Mouse (Mus musculus) heart, embryonic 11.5 days (tissue): Measurements from ENCODE around the gene Sulf2. TPM values are rescaled to one million over a fixed set of nuclear protein-coding genes. Genes with fewer than 3 reads are reported as not detected.

Experiments used
- ATAC-seq: fragments of 200-750 bp; cut with Nextera tagmentation; replicated peaks from 2 replicates; pipeline ENCODE4 v1.8.0; 2017; ENCODE audit warnings: moderate library complexity; ENCODE audit not compliant: insufficient number of reproducible peaks, low FRiP score, low TSS enrichment
- H3K27ac ChIP-seq: fragments of 300-500 bp; sonication (generic); 2 replicates; pipeline ENCODE4 v1.5.1; 2014; ENCODE audit warnings: mild to moderate bottlenecking, low read depth, low read length
- H3K27me3 ChIP-seq: fragments of 300-500 bp; sonication (generic); 2 replicates; pipeline ENCODE4 v1.6.1; 2014; ENCODE audit warnings: mild to moderate bottlenecking, low read length, mixed read lengths; ENCODE audit not compliant: control insufficient read depth, insufficient read depth
- H3K36me3 ChIP-seq: fragments of 300-500 bp; sonication (generic); 2 replicates; pipeline ENCODE4 v1.6.1; 2014; ENCODE audit warnings: mild to moderate bottlenecking, low read length, moderate library complexity, mixed read lengths; ENCODE audit not compliant: control insufficient read depth, insufficient read depth
- H3K4me1 ChIP-seq: fragments of 300-500 bp; sonication (generic); 2 replicates; pipeline ENCODE4 v1.6.1; 2014; ENCODE audit warnings: low read length; ENCODE audit not compliant: control insufficient read depth, insufficient read depth
- H3K4me2 ChIP-seq: fragments of 300-500 bp; sonication (generic); 2 replicates; pipeline ENCODE4 v1.6.1; 2014; ENCODE audit warnings: mild to moderate bottlenecking, moderate library complexity
- H3K4me3 ChIP-seq: fragments of 300-500 bp; sonication (generic); 2 replicates; pipeline ENCODE4 v1.5.1; 2014; ENCODE audit warnings: low read depth, low read length
- H3K9ac ChIP-seq: fragments of 300-500 bp; sonication (generic); 2 replicates; pipeline ENCODE4 v1.6.1; 2014; ENCODE audit warnings: mild to moderate bottlenecking, low read depth, low read length, moderate library complexity
- H3K9me3 ChIP-seq: fragments of 300-500 bp; sonication (generic); replicated peaks from 2 replicates; pipeline ENCODE4 v1.6.1; 2016; ENCODE audit warnings: low read length; ENCODE audit not compliant: control insufficient read depth
- WGBS: fragments of 180-500 bp; shearing (Covaris S2); extraction: QIAGEN DNeasy Blood & Tissue Kit; methylation state at CpG from one replicate; pipeline ENCODE4 v1.1.7; 2014; ENCODE audit not compliant: insufficient replicate concordance; 5-methylcytosine and 5-hydroxymethylcytosine counted together
- polyA plus RNA-seq: library from polyadenylated mRNA; unstranded; fragments of >200 nt; fragmentation: Nextera tagmentation; extraction: Ambion mirVana; gene quantifications from 2 replicates; pipeline ENCODE4 v1.2.1, GENCODE M21; 2014

Gene Sulf2
- polyA plus RNA-seq, 1 experiment from 2014 or later: 111 TPM

DNA sequence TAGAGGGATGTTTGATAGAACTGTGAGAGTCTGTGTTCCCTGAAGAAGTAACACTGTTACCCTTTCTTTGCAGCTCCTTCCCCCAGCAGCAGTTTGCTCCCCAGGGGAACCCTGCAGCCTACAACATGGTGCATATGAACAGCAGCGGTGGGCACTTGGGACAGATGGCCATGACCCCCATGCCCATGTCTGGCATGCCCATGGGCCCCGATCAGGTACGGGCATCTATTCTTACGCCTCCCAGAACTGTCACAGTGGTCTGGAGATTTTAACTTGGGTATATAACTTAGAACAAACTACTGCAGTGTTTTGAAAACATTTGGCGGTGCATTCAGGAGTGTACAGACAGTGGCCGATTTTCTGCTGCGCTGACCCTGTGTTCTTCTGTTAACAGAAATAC is 85.7 kb downstream of the Sulf2 start:
- H3K27me3 ChIP-seq: no peaks in the 10 kb centered on the region
- H3K27ac ChIP-seq: no peak overlapping the region
- 89% methylated on average over 7 of the region's 7 CpGs for WGBS
- H3K36me3 ChIP-seq: peaks cover 31% of the 10 kb centered on the region
- H3K4me2 ChIP-seq: no peak overlapping the region
- peaks cover 6% of the 10 kb centered on the region; the same call in 1 of the 2 replicates for H3K4me1 ChIP-seq
- H3K9me3 ChIP-seq: no peaks in the 10 kb centered on the region
- H3K4me3 ChIP-seq: no peak overlapping the region
- ATAC-seq: no peak
- H3K9ac ChIP-seq: no peak overlapping the region

DNA sequence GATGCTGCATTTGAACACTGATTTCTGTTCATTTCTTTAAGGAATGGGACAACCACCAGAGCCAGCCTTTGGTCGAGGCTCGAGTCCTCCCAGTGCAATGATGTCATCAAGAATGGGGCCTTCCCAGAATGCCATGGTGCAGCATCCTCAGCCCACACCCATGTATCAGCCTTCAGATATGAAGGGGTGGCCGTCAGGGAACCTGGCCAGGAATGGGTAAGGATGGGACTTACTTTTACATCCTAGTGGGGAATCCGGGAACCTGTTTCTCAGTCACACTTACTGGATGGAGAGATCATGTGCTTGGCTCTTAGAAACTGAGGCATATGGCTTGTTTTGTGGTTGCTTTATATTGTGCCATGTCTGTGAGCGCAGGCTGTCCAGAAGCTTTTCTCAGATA is 86.3 kb downstream of the Sulf2 start:
- H3K9ac ChIP-seq: no peak overlapping the region
- H3K9me3 ChIP-seq: no peaks in the 10 kb centered on the region
- no peak overlapping the region for H3K27ac ChIP-seq
- H3K27me3 ChIP-seq: no peaks in the 10 kb centered on the region
- no peak overlapping the region for H3K4me3 ChIP-seq
- no peak for ATAC-seq
- H3K36me3 ChIP-seq: peaks cover 35% of the 10 kb centered on the region
- H3K4me2 ChIP-seq: no peak overlapping the region
- WGBS: 86% methylated on average over 5 of the region's 5 CpGs
- H3K4me1 ChIP-seq: 0 out of 2 replicates have a peak, but pooled peaks cover 2% of the 10 kb centered on the region

DNA sequence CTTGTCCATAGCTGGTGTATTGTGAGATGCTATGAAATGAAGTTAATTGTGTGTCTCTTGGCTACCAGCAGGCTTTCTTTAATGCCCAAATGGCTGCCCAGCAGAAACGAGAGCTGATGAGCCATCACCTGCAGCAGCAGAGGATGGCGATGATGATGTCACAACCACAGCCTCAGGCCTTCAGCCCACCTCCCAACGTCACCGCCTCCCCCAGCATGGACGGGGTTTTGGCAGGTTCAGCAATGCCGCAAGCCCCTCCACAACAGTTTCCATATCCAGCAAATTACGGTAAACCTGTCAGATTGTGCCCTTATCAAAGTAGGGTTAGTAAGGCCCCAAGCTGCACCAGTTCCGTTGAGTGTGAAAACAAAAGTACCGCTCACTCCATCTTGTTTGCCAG is 87.2 kb downstream of the Sulf2 start:
- H3K4me1 ChIP-seq: 0 out of 2 replicates have a peak, but pooled peaks cover 2% of the 10 kb centered on the region
- H3K9me3 ChIP-seq: no peaks in the 10 kb centered on the region
- H3K4me3 ChIP-seq: no peak overlapping the region
- H3K9ac ChIP-seq: no peak overlapping the region
- no peaks in the 10 kb centered on the region for H3K27me3 ChIP-seq
- ATAC-seq: no peak
- H3K4me2 ChIP-seq: no peak overlapping the region
- H3K27ac ChIP-seq: no peak overlapping the region
- 85% methylated on average over 9 of the region's 9 CpGs for WGBS
- peaks cover 35% of the 10 kb centered on the region for H3K36me3 ChIP-seq

DNA sequence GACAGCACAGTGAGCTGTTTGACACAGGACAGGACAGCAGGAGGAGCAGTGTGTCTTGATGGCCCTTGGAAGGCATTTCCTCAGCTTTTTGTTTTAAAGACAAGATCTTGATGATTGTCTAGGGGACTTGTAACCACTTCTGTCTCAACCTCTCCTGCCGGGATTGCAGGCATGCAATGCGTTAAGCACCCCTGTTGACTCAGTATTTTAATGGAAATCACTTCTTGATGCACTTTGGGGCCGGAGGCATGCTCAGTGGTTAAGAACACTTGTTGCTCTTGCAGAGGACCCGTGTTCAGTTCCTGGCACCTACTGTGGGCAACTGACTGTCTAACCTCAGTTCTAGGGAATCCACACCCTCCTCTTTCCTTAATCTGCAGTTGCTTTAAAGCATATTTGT is 89.0 kb downstream of the Sulf2 start:
- no peaks in the 10 kb centered on the region for H3K4me1 ChIP-seq
- peaks cover 32% of the 10 kb centered on the region for H3K36me3 ChIP-seq
- H3K27me3 ChIP-seq: no peaks in the 10 kb centered on the region
- no peak for ATAC-seq
- no peaks in the 10 kb centered on the region for H3K9me3 ChIP-seq
- no peak overlapping the region for H3K4me3 ChIP-seq
- H3K27ac ChIP-seq: no peak overlapping the region
- H3K9ac ChIP-seq: no peak overlapping the region
- WGBS: 88% methylated on average over 4 of the region's 4 CpGs
- H3K4me2 ChIP-seq: no peak overlapping the region

DNA sequence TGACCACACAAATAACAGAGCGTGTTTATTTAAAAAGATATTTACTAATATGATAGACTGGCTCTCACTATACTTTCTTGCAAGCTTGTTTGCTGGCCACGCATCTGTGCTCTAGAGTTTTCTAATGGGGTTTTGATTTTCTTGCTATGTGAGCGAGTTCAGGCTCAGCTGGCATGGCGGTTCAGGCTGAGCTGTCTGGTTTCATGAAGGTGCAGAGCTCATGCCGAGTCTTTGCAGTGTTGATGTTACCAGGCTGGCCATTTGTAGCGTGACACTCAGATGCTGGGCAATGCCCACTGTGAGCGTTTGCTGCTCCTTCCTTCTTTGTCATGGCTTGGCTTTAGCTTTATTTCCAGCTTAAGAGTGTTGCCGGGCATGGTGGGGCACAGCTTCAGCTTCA is 93.0 kb downstream of the Sulf2 start:
- no peaks in the 10 kb centered on the region for H3K4me1 ChIP-seq
- no peaks in the 10 kb centered on the region for H3K9me3 ChIP-seq
- H3K4me3 ChIP-seq: no peak overlapping the region
- H3K27ac ChIP-seq: no peak overlapping the region
- H3K36me3 ChIP-seq: peaks cover 25% of the 10 kb centered on the region
- no peaks in the 10 kb centered on the region for H3K27me3 ChIP-seq
- 94% methylated on average over 8 of the region's 8 CpGs for WGBS
- H3K4me2 ChIP-seq: no peak overlapping the region
- no peak for ATAC-seq
- H3K9ac ChIP-seq: no peak overlapping the region

DNA sequence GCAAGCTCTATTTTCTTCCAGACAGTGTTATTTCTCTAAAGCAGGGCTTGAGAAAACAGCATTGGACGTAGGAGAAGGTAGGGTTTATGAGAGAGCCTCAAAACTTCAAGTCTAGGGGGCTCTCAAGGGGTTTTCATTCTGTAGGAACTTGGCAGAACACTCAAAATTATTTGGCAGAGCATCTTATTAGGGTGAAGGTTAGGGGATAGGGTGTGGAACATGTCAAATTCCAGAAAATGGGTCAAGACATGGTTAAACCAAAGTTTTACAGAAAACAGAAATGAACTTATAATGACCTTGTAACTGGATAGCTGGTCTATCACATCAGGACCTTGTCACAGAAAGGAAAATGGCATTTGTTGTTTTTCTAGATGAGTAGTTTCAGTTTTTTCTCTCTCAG is 93.5 kb downstream of the Sulf2 start:
- H3K36me3 ChIP-seq: peaks cover 27% of the 10 kb centered on the region
- 81% methylated on average over 1 of the region's 1 CpGs for WGBS
- H3K9me3 ChIP-seq: no peaks in the 10 kb centered on the region
- no peak for ATAC-seq
- H3K9ac ChIP-seq: no peak overlapping the region
- H3K27ac ChIP-seq: no peak overlapping the region
- H3K4me2 ChIP-seq: no peak overlapping the region
- H3K4me3 ChIP-seq: no peak overlapping the region
- no peaks in the 10 kb centered on the region for H3K27me3 ChIP-seq
- no peaks in the 10 kb centered on the region for H3K4me1 ChIP-seq

DNA sequence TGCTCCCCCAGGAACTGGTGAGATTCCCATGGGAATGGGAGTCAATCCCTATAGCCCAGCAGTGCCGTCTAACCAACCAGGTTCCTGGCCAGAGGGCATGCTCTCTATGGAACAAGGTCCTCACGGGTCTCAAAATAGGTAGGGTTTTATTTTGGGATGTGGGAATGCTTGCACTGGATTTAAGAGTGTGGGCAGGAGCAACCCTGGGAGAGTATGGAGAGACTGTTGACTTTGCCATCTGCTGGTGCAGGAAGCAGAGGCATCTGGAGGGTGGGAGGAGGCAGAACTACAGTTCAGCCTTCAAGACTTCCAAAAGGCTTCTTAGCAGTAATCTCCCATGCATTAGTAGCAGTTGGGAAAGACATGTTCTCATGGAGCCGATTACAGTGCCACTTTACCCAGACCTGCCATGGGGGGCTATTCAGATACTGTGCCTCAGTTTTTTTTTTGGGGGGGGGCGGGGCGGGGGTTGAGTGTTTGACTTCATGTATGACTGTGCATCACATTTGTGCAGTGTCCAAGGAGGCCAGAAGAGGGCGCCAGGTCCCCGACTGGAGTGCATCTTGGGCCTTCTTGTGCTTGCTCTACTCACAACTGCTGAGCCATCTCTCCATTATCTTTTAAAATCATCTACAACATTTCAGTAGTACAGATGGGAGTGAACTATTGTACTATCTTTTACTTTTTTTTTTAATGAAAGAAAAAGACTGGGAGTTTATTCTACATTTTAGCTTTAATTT is 95.6 kb downstream of the Sulf2 start:
- H3K27ac ChIP-seq: no peak overlapping the region

DNA sequence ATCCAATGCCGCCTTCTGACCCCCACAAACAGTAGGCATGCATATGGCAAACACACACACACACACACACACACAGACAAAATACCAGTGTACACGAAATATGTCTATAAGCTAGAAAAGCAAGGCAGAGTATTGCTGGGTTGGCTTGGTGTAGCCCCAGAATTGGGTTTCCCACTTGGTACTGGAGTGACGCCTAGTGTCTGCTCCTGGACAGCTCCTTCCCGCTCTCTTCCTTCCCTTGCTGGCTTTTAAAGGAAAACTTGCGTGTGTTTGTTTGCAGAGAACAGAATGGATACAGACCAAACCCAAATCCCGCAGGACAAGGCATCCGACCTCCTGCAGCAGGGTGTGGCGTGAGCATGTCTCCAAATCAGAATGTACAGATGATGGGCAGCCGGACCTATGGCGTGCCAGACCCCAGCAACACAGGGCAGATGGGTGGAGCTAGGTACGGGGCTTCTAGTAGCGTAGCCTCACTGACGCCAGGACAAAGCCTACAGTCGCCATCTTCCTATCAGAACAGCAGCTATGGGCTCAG is 101.4 kb downstream of the Sulf2 start:
- H3K9me3 ChIP-seq: no peaks in the 10 kb centered on the region
- WGBS: 92% methylated on average over 14 of the region's 14 CpGs
- peaks cover 29% of the 10 kb centered on the region for H3K36me3 ChIP-seq
- H3K4me2 ChIP-seq: no peak overlapping the region
- no peaks in the 10 kb centered on the region for H3K27me3 ChIP-seq
- no peak overlapping the region for H3K9ac ChIP-seq
- no peaks in the 10 kb centered on the region for H3K4me1 ChIP-seq
- no peak for ATAC-seq
- no peak overlapping the region for H3K4me3 ChIP-seq
- no peak overlapping the region for H3K27ac ChIP-seq

More for the DNA sequence above, 95.6 kb downstream of the Sulf2 start:
- no peak for ATAC-seq
- Histone ChIP-seq H3K9ac (no peak overlapping the region), H3K9me3 (no peaks in the 10 kb centered on the region), H3K4me2 (no peak overlapping the region), H3K4me1 (no peaks in the 10 kb centered on the region), H3K4me3 (no peak overlapping the region), H3K27me3 (no peaks in the 10 kb centered on the region), H3K36me3 (peaks cover 29% of the 10 kb centered on the region)
- WGBS: 76% methylated on average over 7 of the region's 7 CpGs

DNA sequence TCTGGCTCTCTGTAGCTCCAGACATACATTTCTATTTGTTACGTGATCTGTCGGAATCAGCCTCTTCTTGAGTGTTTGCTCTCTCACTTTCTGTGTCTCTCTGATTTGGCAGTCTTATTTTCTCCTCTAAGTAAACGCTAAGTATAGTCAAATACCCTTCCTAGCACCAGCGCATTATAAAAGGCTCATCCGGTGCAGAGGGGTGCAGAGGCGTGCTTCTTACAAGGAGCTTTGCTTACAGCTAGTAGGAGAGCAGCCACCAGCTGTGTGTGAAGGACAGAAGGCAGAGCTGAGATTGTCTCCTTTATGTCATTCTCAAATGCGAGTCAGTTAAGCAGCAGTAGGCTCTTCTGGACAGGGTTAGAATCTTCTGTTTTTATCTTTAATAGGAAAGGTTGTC is 103.5 kb downstream of the Sulf2 start:
- H3K4me3 ChIP-seq: no peak overlapping the region
- H3K4me2 ChIP-seq: no peak overlapping the region
- peaks cover 30% of the 10 kb centered on the region for H3K36me3 ChIP-seq
- no peaks in the 10 kb centered on the region for H3K4me1 ChIP-seq
- H3K9me3 ChIP-seq: no peaks in the 10 kb centered on the region
- no peak overlapping the region for H3K27ac ChIP-seq
- no peak overlapping the region for H3K9ac ChIP-seq
- 91% methylated on average over 7 of the region's 7 CpGs for WGBS
- H3K27me3 ChIP-seq: no peaks in the 10 kb centered on the region
- ATAC-seq: no peak
